Mouse (Mus musculus) forebrain, embryonic 15.5 days (tissue): Measurements from ENCODE around the gene Zfhx2. TPM values are rescaled to one million over a fixed set of nuclear protein-coding genes. Genes with fewer than 3 reads are reported as not detected.
A peak's percentile ranks its signal among the peaks of the same experiment; 100 is the strongest.
"Not testable (repeated sequence)": the region's sequence is repeated elsewhere in the genome, so short reads cannot be mapped to it uniquely, and the experiment has no call there.

Experiments used
- ATAC-seq: fragments of 200-750 bp; cut with Nextera tagmentation; replicated peaks from 2 replicates; pipeline ENCODE4 v1.8.0; 2017; ENCODE audit warnings: mild to moderate bottlenecking, moderate TSS enrichment, moderate library complexity
- H3K27ac ChIP-seq: fragments of 300-500 bp; sonication (generic); replicated peaks from 2 replicates; pipeline ENCODE4 v1.5.1; 2015; ENCODE audit warnings: mild to moderate bottlenecking, inconsistent platforms
- H3K27me3 ChIP-seq: fragments of 300-500 bp; sonication (generic); 2 replicates; pipeline ENCODE4 v1.6.1; 2015; ENCODE audit warnings: inconsistent platforms
- H3K36me3 ChIP-seq: fragments of 300-500 bp; sonication (generic); 2 replicates; pipeline ENCODE4 v1.6.1; 2015; ENCODE audit warnings: mild to moderate bottlenecking, inconsistent platforms
- H3K4me1 ChIP-seq: fragments of 300-500 bp; sonication (generic); 2 replicates; pipeline ENCODE4 v1.6.1; 2015; ENCODE audit warnings: inconsistent platforms
- H3K4me2 ChIP-seq: fragments of 300-500 bp; sonication (generic); replicated peaks from 2 replicates; pipeline ENCODE4 v1.6.1; 2015; ENCODE audit warnings: mild to moderate bottlenecking, inconsistent platforms
- H3K4me3 ChIP-seq: fragments of 300-500 bp; sonication (generic); 2 replicates; pipeline ENCODE4 v1.5.1; 2015; ENCODE audit warnings: mild to moderate bottlenecking, inconsistent platforms
- H3K9ac ChIP-seq: fragments of 300-500 bp; sonication (generic); replicated peaks from 2 replicates; pipeline ENCODE4 v1.6.1; 2015; ENCODE audit warnings: mild to moderate bottlenecking, inconsistent platforms
- H3K9me3 ChIP-seq: fragments of 300-500 bp; sonication (generic); 2 replicates; pipeline ENCODE4 v1.6.1; 2016; ENCODE audit warnings: inconsistent platforms
- WGBS: fragments of 180-500 bp; shearing (Covaris S2); methylation state at CpG from one replicate; pipeline ENCODE4 v1.1.7; 2015; ENCODE audit warnings: mixed read lengths; 5-methylcytosine and 5-hydroxymethylcytosine counted together
- polyA plus RNA-seq: library from polyadenylated mRNA; unstranded; fragments of >200 nt; fragmentation: Nextera tagmentation; extraction: Ambion mirVana; gene quantifications from 2 replicates; pipeline ENCODE4 v1.2.1, GENCODE M21; 2015

Zfhx2 gene
- polyA plus RNA-seq, 1 experiment from 2014 or later: 27.4 TPM

DNA sequence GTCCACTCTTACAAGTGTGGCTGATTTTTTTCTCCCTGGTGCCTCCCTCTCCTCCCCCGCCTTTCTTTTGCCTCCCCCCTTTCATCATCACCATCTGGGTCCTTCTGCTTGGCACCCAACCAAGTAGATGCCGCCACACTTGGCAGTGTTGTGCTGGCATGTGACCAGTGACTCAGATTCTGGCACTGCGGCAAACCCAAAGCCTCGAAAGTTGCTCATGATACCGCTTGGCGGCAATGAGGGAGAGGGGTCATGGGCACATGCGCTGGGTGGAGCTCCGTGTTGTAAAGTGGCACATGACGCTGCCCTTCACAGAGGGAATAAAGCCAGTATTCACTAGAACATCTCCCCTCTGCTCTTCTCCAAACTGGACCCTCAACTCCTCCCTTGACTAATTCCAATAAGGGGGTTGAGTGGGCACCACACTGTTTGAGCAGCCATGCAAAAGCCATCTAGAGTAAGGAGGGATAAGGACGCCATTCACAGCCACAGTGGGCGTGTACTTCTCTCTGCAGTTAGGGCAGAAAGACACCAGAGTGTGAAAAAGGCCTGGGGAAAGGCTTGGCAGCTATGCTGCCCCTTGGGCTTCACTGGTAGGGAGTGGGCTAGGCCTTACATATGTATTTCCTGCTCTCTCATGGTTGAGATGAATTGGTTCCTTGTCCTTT lies 36.8 kb downstream of the Zfhx2 start:
- WGBS: 27% methylated on average over 11 of the region's 11 CpGs
- H3K27ac ChIP-seq: peak overlapping the region; percentile 100
- H3K27me3 ChIP-seq: no peaks in the 10 kb centered on the region
- peak overlapping the region; percentile 41 for H3K4me3 ChIP-seq
- H3K9ac ChIP-seq: peak overlapping the region; percentile 59
- peaks cover 78% of the 10 kb centered on the region for H3K4me1 ChIP-seq
- H3K9me3 ChIP-seq: no peaks in the 10 kb centered on the region
- peak overlapping the region; percentile 65 for H3K4me2 ChIP-seq
- H3K36me3 ChIP-seq: peaks cover 18% of the 10 kb centered on the region
- ATAC-seq: peak; percentile 30

DNA sequence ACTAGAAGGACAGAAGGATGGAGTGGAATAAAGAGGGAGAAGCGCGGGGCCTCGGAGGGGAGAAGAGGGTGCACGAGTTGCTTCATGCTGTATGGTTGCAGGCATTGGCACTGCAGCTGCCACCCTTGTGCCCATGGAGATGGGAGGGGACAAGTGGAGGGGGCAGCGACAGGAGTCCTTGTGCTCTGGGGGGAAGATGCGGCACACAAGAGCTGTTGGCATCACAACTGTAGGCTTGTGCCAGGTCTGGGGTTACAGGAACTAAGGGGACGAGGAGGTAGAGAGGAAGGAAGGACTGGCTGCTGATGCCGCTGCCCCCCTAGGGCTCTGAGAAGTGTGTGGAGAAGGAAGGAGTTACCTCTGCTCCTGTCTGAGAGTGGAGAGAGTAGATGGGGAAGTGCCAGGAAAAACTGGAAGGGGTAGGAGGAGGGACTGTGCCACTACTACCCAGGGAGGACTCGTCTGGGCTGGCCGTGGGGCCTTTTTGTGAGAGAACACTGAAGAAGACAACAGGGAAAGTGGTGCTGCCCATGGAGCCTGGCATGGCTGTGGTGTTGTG lies 37.9 kb downstream of the Zfhx2 start:
- H3K9ac ChIP-seq: peak overlapping the region; percentile 59
- H3K27ac ChIP-seq: peak overlapping the region; percentile 100
- H3K4me2 ChIP-seq: peak overlapping the region; percentile 65
- peaks cover 9% of the 10 kb centered on the region for H3K36me3 ChIP-seq
- no peaks in the 10 kb centered on the region for H3K27me3 ChIP-seq
- peak overlapping the region; percentile 41 for H3K4me3 ChIP-seq
- 30% methylated on average over 10 of the region's 10 CpGs for WGBS
- peak; percentile 53 for ATAC-seq
- peaks cover 74% of the 10 kb centered on the region for H3K4me1 ChIP-seq
- H3K9me3 ChIP-seq: no peaks in the 10 kb centered on the region

DNA sequence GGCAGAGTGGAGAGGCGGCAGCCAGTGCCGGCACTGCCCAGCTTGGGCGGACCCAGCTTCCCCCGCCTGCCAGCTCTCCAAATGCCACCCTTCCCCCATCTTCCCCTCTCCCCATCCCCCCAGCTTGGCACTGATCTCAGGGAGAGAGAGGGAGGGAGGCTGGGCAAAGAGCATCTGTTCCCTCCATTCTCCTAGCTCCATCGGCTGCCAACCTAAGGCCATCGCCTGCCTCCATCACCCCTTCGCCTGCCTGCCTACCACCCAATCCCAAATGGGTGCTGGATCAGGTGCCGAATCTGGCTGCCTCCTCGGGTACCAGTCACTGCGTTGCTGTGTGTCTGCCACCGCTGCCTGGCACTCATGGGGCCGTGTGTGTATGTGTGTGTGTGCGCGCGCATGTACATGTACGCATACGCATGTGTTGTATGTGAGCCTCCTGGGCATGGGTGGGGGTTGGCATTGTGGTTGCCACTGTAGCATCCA lies 38.4 kb downstream of the Zfhx2 start:
- H3K27ac ChIP-seq: peak overlapping the region; percentile 100
- H3K9ac ChIP-seq: peak overlapping the region; percentile 59
- H3K4me2 ChIP-seq: peak overlapping the region; percentile 65
- H3K27me3 ChIP-seq: no peaks in the 10 kb centered on the region
- peaks cover 8% of the 10 kb centered on the region for H3K36me3 ChIP-seq
- no peaks in the 10 kb centered on the region for H3K9me3 ChIP-seq
- 27% methylated on average over 17 of the region's 17 CpGs for WGBS
- H3K4me1 ChIP-seq: peaks cover 69% of the 10 kb centered on the region
- ATAC-seq: peak; percentile 80
- peak overlapping the region; percentile 41 for H3K4me3 ChIP-seq

- Histone ChIP-seq H3K9me3 (no peaks in the 10 kb centered on the region), H3K9ac (no peak overlapping the region), H3K27me3 (no peaks in the 10 kb centered on the region), H3K4me2 (peak overlapping the region; percentile 65), H3K36me3 (peaks cover 8% of the 10 kb centered on the region), H3K4me3 (peak overlapping the region; percentile 41), H3K27ac (peak overlapping the region; percentile 100), H3K4me1 (peaks cover 62% of the 10 kb centered on the region)
- ATAC-seq: 0 out of 2 replicates have a peak, but pooled peaks have one; percentile 30
- WGBS: 33% methylated on average over 4 of the region's 4 CpGs
These were observed 39.1 kb downstream of the Zfhx2 start for GRCm38 (mm10) chr14:55053050-55053449.

GRCm38 (mm10) chr14:55052496-55052895 lies 39.6 kb downstream of the Zfhx2 start:
- Histone ChIP-seq H3K36me3 (peaks cover 3% of the 10 kb centered on the region; the same call in 1 of the 2 replicates), H3K9ac (no peak overlapping the region; the same call in 1 of the 2 replicates), H3K9me3 (no peaks in the 10 kb centered on the region), H3K27me3 (no peaks in the 10 kb centered on the region), H3K4me2 (peak overlapping the region; percentile 65), H3K4me3 (peak overlapping the region; percentile 41; the same call in 1 of the 2 replicates), H3K27ac (peak overlapping the region; percentile 100), H3K4me1 (peaks cover 56% of the 10 kb centered on the region)
- peak; percentile 46 for ATAC-seq
- 14% methylated on average over 9 of the region's 9 CpGs for WGBS

GRCm38 (mm10) chr14:55047971-55048531 lies 44.1 kb downstream of the Zfhx2 start:
- H3K4me1 ChIP-seq: peaks cover 18% of the 10 kb centered on the region
- WGBS: 80% methylated on average over 2 of the region's 2 CpGs
- H3K4me2 ChIP-seq: no peak overlapping the region
- no peaks in the 10 kb centered on the region for H3K36me3 ChIP-seq
- 0 out of 2 replicates have a peak overlapping the region, but pooled peaks have one; percentile 8 for H3K27ac ChIP-seq
- ATAC-seq: no peak
- H3K4me3 ChIP-seq: no peak overlapping the region
- no peaks in the 10 kb centered on the region for H3K9me3 ChIP-seq
- no peak overlapping the region for H3K9ac ChIP-seq
- H3K27me3 ChIP-seq: no peaks in the 10 kb centered on the region

GRCm38 (mm10) chr14:55043694-55044093 lies 48.4 kb downstream of the Zfhx2 start:
- not testable (repeated sequence) for H3K4me2 ChIP-seq, H3K9ac ChIP-seq, H3K9me3 ChIP-seq, ATAC-seq, H3K27ac ChIP-seq, H3K27me3 ChIP-seq, H3K36me3 ChIP-seq, H3K4me3 ChIP-seq, H3K4me1 ChIP-seq
- 100% methylated on average over 1 of the region's 2 CpGs for WGBS

DNA sequence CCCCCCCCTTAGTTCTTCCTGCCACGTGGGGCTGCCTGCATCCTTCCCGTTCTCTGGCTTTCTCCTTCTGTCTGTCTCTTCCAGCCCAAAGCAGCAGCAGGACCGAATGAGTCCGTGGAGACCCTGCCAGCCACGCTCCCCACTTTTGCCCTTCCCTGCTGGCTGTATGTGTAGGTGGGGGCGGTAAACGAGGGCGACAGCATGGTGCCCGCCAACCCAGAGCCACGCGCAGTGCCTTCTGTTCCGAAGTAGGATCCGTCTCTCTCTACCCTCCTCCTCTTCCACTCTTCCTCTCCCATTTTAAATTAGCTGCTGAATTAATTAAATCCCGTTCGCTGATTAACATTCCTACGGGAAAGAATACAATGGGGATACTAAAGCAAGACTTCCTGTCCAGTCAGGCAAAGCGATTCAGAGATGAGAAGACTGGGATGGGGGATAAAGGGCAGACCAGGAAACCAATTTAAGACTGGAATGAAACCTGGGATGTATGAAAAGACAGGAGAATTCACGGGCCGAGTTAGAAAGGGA lies 59.4 kb downstream of the Zfhx2 start:
- ATAC-seq: peak; percentile 61
- 3% methylated on average over 19 of the region's 19 CpGs for WGBS
- H3K9me3 ChIP-seq: no peaks in the 10 kb centered on the region
- no peaks in the 10 kb centered on the region for H3K36me3 ChIP-seq
- peak overlapping the region; percentile 44 for H3K4me2 ChIP-seq
- H3K9ac ChIP-seq: peak overlapping the region; percentile 46
- H3K4me3 ChIP-seq: peak overlapping the region; percentile 18
- H3K4me1 ChIP-seq: peaks cover 43% of the 10 kb centered on the region
- H3K27ac ChIP-seq: peak overlapping the region; percentile 87
- no peaks in the 10 kb centered on the region for H3K27me3 ChIP-seq

GRCm38 (mm10) chr14:55029034-55029698 lies 63.0 kb downstream of the Zfhx2 start:
- no peak overlapping the region for H3K9ac ChIP-seq
- peak overlapping the region; percentile 94 for H3K27ac ChIP-seq
- H3K36me3 ChIP-seq: 0 out of 2 replicates have a peak, but pooled peaks cover 9% of the 10 kb centered on the region
- peak overlapping the region; percentile 12 for H3K4me2 ChIP-seq
- no peaks in the 10 kb centered on the region for H3K27me3 ChIP-seq
- peaks cover 54% of the 10 kb centered on the region for H3K4me1 ChIP-seq
- no peak overlapping the region for H3K4me3 ChIP-seq
- WGBS: 4% methylated on average over 11 of the region's 11 CpGs
- H3K9me3 ChIP-seq: no peaks in the 10 kb centered on the region
- ATAC-seq: peak; percentile 24; the same call in 1 of the 2 replicates

GRCm38 (mm10) chr14:55028333-55028835 lies 63.7 kb downstream of the Zfhx2 start:
- H3K9ac ChIP-seq: 0 out of 2 replicates have a peak overlapping the region, but pooled peaks have one; percentile 26
- peak; percentile 55 for ATAC-seq

GRCm38 (mm10) chr14:55027653-55028052 lies 64.5 kb downstream of the Zfhx2 start:
- no peaks in the 10 kb centered on the region for H3K27me3 ChIP-seq
- ATAC-seq: peak; percentile 26
- H3K9ac ChIP-seq: peak overlapping the region; percentile 3; the same call in 1 of the 2 replicates
- peak overlapping the region; percentile 94 for H3K27ac ChIP-seq
- H3K9me3 ChIP-seq: no peaks in the 10 kb centered on the region
- peaks cover 22% of the 10 kb centered on the region for H3K36me3 ChIP-seq
- H3K4me2 ChIP-seq: peak overlapping the region; percentile 9; the same call in 1 of the 2 replicates
- no peak overlapping the region for H3K4me3 ChIP-seq
- peaks cover 44% of the 10 kb centered on the region for H3K4me1 ChIP-seq
- WGBS: 1% methylated on average over 6 of the region's 6 CpGs

More at GRCm38 (mm10) chr14:55028333-55028835, 63.7 kb downstream of the Zfhx2 start:
- H3K4me2 ChIP-seq: peak overlapping the region; percentile 12
- no peak overlapping the region for H3K4me3 ChIP-seq
- no peaks in the 10 kb centered on the region for H3K9me3 ChIP-seq
- H3K27ac ChIP-seq: peak overlapping the region; percentile 94
- peaks cover 15% of the 10 kb centered on the region; the same call in 1 of the 2 replicates for H3K36me3 ChIP-seq
- H3K27me3 ChIP-seq: no peaks in the 10 kb centered on the region
- peaks cover 52% of the 10 kb centered on the region for H3K4me1 ChIP-seq
- WGBS: 2% methylated on average over 5 of the region's 5 CpGs
